Mouse (Mus musculus) left cerebral cortex, postnatal 14 days (tissue): ENCODE results near the gene Rdh14. TPM values are rescaled to one million over a fixed set of nuclear protein-coding genes. Genes with fewer than 3 reads are reported as not detected.

Experiments
- DNase-seq, 2 experiments: peaks; one replicate each; pipeline ENCODE4 v3.0.0; 2021 to 2022; ENCODE audit warnings: low spot score in 2 of 2, mixed read lengths in 1 of 2
- intact Hi-C: fragments of 180-260 bp; cut with DNase I; formaldehyde crosslinking; loops from one replicate; pipeline ENCODE4 v1.15.1; 2025
- long read RNA-seq, 2 experiments: library from polyadenylated mRNA; stranded (forward); transcript quantifications; one replicate each; pipeline ENCODE4 v2.0.0; 2021
- total RNA-seq, 2 experiments: library from RNA; stranded (reverse); gene quantifications; 2 replicates each; pipeline ENCODE4 v1.2.3; 2021

The Rdh14 gene
- 10 to 100 TPM; 32.2 to 38.4 TPM for total RNA-seq
- long read RNA-seq, experiment 1, transcript Rdh14-201 (2 exons, 1,480 nt): major isoform, 53 of 64 reads
- long read RNA-seq, experiment 1, partial matches to known transcripts: 1 of 64 reads
- long read RNA-seq, experiment 1, other reads (novel, unspliced or antisense): 10 of 64 reads
- long read RNA-seq, experiment 2, transcript Rdh14-201 (2 exons, 1,480 nt): major isoform, 45 of 52 reads
- long read RNA-seq, experiment 2, partial matches to known transcripts: 0 of 52 reads
- long read RNA-seq, experiment 2, other reads (novel, unspliced or antisense): 7 of 52 reads

- intact Hi-C loops: no loop called here
- DNase-seq: peak; percentile 96 to 97
These were observed at the start of gene Rdh14 for GRCm38 (mm10) chr12:10390671-10391441. Rdh14 (plus strand) TSS chr12:10390772.

GRCm38 (mm10) chr12:10350706-10351105, 39.9 kb upstream of the Rdh14 start:
- intact Hi-C loops: no loop called here
- DNase-seq: peak in 1 of 2 experiments; percentile 3

- DNase-seq: no peak
- intact Hi-C loops: no loop called here
These were observed 32.8 kb upstream of the Rdh14 start for GRCm38 (mm10) chr12:10357756-10358155.

- no peak for DNase-seq
These were observed 20.9 kb upstream of the Rdh14 start, which contains the start of gene Nt5c1b for GRCm38 (mm10) chr12:10369673-10370072. Nt5c1b (plus strand) TSS chr12:10369973.

GRCm38 (mm10) chr12:10400788-10401187, 10.2 kb downstream of the Rdh14 start:
- intact Hi-C loops: no loop called here
- DNase-seq: peak in 1 of 2 experiments; percentile 14

More at GRCm38 (mm10) chr12:10369673-10370072, 20.9 kb upstream of the Rdh14 start, which contains the start of gene Nt5c1b:
- intact Hi-C loops: no loop called here

GRCm38 (mm10) chr12:10402421-10403115, 12.0 kb downstream of the Rdh14 start:
- DNase-seq: no peak
- intact Hi-C loops: no loop called here

GRCm38 (mm10) chr12:10410511-10411179, 20.1 kb downstream of the Rdh14 start:
- intact Hi-C loops: no loop called here
- DNase-seq: no peak

GRCm38 (mm10) chr12:10411453-10411852, 20.9 kb downstream of the Rdh14 start:
- intact Hi-C loops: no loop called here
- DNase-seq: no peak

- intact Hi-C loops: no loop called here
- no peak for DNase-seq
These were observed 31.8 kb downstream of the Rdh14 start for GRCm38 (mm10) chr12:10422347-10422746.

GRCm38 (mm10) chr12:10425982-10426863, 35.7 kb downstream of the Rdh14 start:
- intact Hi-C loops: no loop called here
- no peak for DNase-seq

GRCm38 (mm10) chr12:10430999-10431398, 40.4 kb downstream of the Rdh14 start:
- no peak for DNase-seq
- intact Hi-C loops: loop anchor here (10.0 kb wide), 1 partner anchor 206 kb away; no protein-coding TSS in a partner anchor

GRCm38 (mm10) chr12:10438054-10439001, 47.8 kb downstream of the Rdh14 start:
- peak; percentile 79 to 91 for DNase-seq
- intact Hi-C loops: loop anchor here (1.0 to 10.0 kb wide), 2 partner anchors 214 to 1386 kb away; no protein-coding TSS in a partner anchor

- intact Hi-C loops: loop anchor here (10.0 kb wide), 1 partner anchor 215 kb away; no protein-coding TSS in a partner anchor
These were observed 49.1 kb downstream of the Rdh14 start for GRCm38 (mm10) chr12:10439483-10440235.

More at GRCm38 (mm10) chr12:10439483-10440235, 49.1 kb downstream of the Rdh14 start:
- no peak for DNase-seq
